Mouse (Mus musculus) liver, embryonic 13.5 days (tissue): ENCODE data around the gene Ctbp2. TPM values are rescaled to one million over a fixed set of nuclear protein-coding genes. Genes with fewer than 3 reads are reported as not detected.

Experiments
- ATAC-seq: fragments of 200-750 bp; cut with Nextera tagmentation; 2 replicates; pipeline ENCODE4 v1.8.0; 2017; ENCODE audit warnings: low read depth, mild to moderate bottlenecking, moderate number of reproducible peaks, moderate library complexity
- DNase-seq: peaks from one replicate; pipeline ENCODE4 v3.0.0; 2022
- H3K27ac ChIP-seq: fragments of 300-500 bp; sonication (generic); 2 replicates; pipeline ENCODE4 v1.5.1; 2015; ENCODE audit warnings: moderate library complexity, mild to moderate bottlenecking, inconsistent platforms
- H3K27me3 ChIP-seq: fragments of 300-500 bp; sonication (generic); 2 replicates; pipeline ENCODE4 v1.6.1; 2015; ENCODE audit warnings: mild to moderate bottlenecking, inconsistent platforms
- H3K36me3 ChIP-seq: fragments of 300-500 bp; sonication (generic); 2 replicates; pipeline ENCODE4 v1.6.1; 2015; ENCODE audit warnings: mild to moderate bottlenecking, inconsistent platforms
- H3K4me1 ChIP-seq: fragments of 300-500 bp; sonication (generic); replicated peaks from 2 replicates; pipeline ENCODE4 v1.6.1; 2015; ENCODE audit warnings: inconsistent platforms
- H3K4me2 ChIP-seq: fragments of 300-500 bp; sonication (generic); 2 replicates; pipeline ENCODE4 v1.6.1; 2015; ENCODE audit warnings: inconsistent platforms, mild to moderate bottlenecking, moderate library complexity
- H3K4me3 ChIP-seq: fragments of 300-500 bp; sonication (generic); replicated peaks from 2 replicates; pipeline ENCODE4 v1.5.1; 2015; ENCODE audit warnings: mild to moderate bottlenecking, inconsistent platforms
- H3K9ac ChIP-seq: fragments of 300-500 bp; sonication (generic); 2 replicates; pipeline ENCODE4 v1.6.1; 2015; ENCODE audit warnings: mild to moderate bottlenecking, inconsistent platforms
- H3K9me3 ChIP-seq: fragments of 300-500 bp; sonication (generic); replicated peaks from 2 replicates; pipeline ENCODE4 v1.6.1; 2016; ENCODE audit warnings: inconsistent platforms
- WGBS: fragments of 180-500 bp; shearing (Covaris S2); methylation state at CpG from one replicate; pipeline ENCODE4 v1.1.7; 2015; ENCODE audit not compliant: insufficient replicate concordance; 5-methylcytosine and 5-hydroxymethylcytosine counted together
- polyA plus RNA-seq: library from polyadenylated mRNA; unstranded; fragments of >200 nt; fragmentation: Nextera tagmentation; extraction: Ambion mirVana; gene quantifications from 2 replicates; pipeline ENCODE4 v1.2.1, GENCODE M21; 2015

The Ctbp2 gene
- polyA plus RNA-seq, 1 experiment from 2014 or later, result 11.4 TPM

- no peak for ATAC-seq
- Histone ChIP-seq H3K9me3 (no peaks in the 10 kb centered on the region), H3K4me2 (no peak overlapping the region), H3K27ac (no peak overlapping the region), H3K27me3 (no peaks in the 10 kb centered on the region), H3K9ac (no peak overlapping the region), H3K4me3 (no peak overlapping the region), H3K4me1 (no peaks in the 10 kb centered on the region), H3K36me3 (no peaks in the 10 kb centered on the region)
- 79% methylated on average over 12 of the region's 12 CpGs for WGBS
- no peak for DNase-seq
Measured at GRCm38 (mm10) chr7:133058496-133059149, 65.5 kb downstream of the Ctbp2 start.

GRCm38 (mm10) chr7:133056924-133057323, 67.2 kb downstream of the Ctbp2 start:
- no peaks in the 10 kb centered on the region for H3K27me3 ChIP-seq
- no peaks in the 10 kb centered on the region for H3K36me3 ChIP-seq
- 73% methylated on average over 8 of the region's 8 CpGs for WGBS
- no peak overlapping the region for H3K4me3 ChIP-seq
- no peak overlapping the region for H3K9ac ChIP-seq
- no peak overlapping the region for H3K27ac ChIP-seq
- no peaks in the 10 kb centered on the region for H3K4me1 ChIP-seq
- DNase-seq (no peak), ATAC-seq (no peak)
- H3K9me3 ChIP-seq, result no peaks in the 10 kb centered on the region
- H3K4me2 ChIP-seq, result no peak overlapping the region

DNA sequence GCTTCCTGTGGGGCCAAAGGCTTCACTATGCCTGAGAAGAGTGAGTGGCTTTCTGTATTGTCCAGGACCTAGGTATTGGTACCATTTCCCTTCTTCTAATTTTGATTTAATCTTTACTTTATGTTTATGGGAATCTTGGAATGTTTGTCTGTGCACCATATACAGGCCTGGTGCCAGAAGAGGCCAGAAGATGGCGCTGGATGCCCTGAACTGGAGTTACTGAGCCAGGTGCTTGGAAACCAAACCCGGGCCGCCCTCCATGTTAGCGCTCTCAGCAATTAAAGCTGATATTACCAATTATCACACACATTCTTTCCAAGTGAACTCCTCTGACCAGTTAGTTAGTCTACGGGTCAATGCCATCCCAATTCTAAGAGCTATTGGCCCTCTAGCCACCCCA, 69.7 kb downstream of the Ctbp2 start:
- H3K27ac ChIP-seq, result no peak overlapping the region
- H3K27me3 ChIP-seq, result no peaks in the 10 kb centered on the region
- WGBS, result 78% methylated on average over 5 of the region's 5 CpGs
- no peak overlapping the region for H3K4me3 ChIP-seq
- no peak for DNase-seq
- H3K9me3 ChIP-seq, result no peaks in the 10 kb centered on the region
- ATAC-seq, result no peak
- no peak overlapping the region for H3K9ac ChIP-seq
- no peak overlapping the region for H3K4me2 ChIP-seq
- no peaks in the 10 kb centered on the region for H3K36me3 ChIP-seq
- no peaks in the 10 kb centered on the region for H3K4me1 ChIP-seq

DNA sequence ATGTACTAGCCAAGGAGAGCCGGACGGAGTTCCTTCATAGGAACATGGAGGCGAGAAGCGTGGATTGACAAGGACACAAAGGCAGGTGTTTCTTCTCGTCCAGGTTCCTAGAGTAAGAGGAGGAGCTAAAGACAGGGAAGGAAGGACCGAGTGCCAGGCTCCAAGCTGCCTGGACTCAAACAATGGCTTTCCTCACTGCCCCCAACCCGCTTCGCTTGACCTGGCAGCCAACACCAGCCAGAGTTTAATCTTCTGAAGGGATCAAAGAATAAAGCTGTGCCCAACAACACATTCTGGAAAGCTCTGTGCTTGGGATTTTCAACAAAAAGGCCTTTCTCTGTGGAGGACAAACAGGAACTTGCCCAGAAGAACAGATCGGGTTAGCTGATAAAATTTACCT, 70.4 kb downstream of the Ctbp2 start:
- no peak overlapping the region for H3K9ac ChIP-seq
- no peak overlapping the region for H3K27ac ChIP-seq
- H3K36me3 ChIP-seq, result no peaks in the 10 kb centered on the region
- H3K4me2 ChIP-seq, result no peak overlapping the region
- peaks cover 5% of the 10 kb centered on the region for H3K4me1 ChIP-seq
- no peak for DNase-seq
- no peak for ATAC-seq
- no peak overlapping the region for H3K4me3 ChIP-seq
- no peaks in the 10 kb centered on the region for H3K9me3 ChIP-seq
- 71% methylated on average over 9 of the region's 9 CpGs for WGBS
- H3K27me3 ChIP-seq, result no peaks in the 10 kb centered on the region

- Histone ChIP-seq H3K9me3 (no peaks in the 10 kb centered on the region), H3K27me3 (no peaks in the 10 kb centered on the region), H3K27ac (peak overlapping the region; percentile 36; the same call in 1 of the 2 replicates), H3K36me3 (no peaks in the 10 kb centered on the region), H3K9ac (no peak overlapping the region), H3K4me1 (peaks cover 13% of the 10 kb centered on the region), H3K4me3 (no peak overlapping the region), H3K4me2 (no peak overlapping the region)
- DNase-seq (no peak), ATAC-seq (no peak)
- WGBS, result 53% methylated on average over 8 of the region's 8 CpGs
Measured at GRCm38 (mm10) chr7:133052819-133053218, 71.3 kb downstream of the Ctbp2 start.

DNA sequence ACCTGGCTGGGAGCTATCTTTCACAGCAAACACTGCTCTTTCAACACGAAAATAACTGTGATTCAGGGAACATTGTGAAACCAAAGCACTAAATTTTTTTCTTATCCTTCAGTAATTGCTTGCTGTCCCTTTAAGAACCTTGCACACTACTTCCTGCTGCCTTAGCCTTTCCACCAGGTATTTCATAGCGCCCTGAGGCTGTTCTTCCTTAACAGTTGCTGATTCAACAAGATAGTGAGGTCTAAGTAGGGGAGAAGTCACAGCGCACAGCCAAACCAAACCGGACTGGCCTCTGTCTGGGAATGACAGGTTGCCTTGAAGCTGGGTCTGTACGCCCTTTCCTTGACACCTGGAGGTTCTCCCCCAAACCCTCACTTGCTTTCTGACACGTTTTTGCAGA, 73.5 kb downstream of the Ctbp2 start:
- 51% methylated on average over 6 of the region's 6 CpGs for WGBS
- no peak overlapping the region for H3K9ac ChIP-seq
- H3K4me1 ChIP-seq, result peaks cover 22% of the 10 kb centered on the region
- ATAC-seq (no peak), DNase-seq (no peak)
- H3K9me3 ChIP-seq, result no peaks in the 10 kb centered on the region
- no peak overlapping the region for H3K4me2 ChIP-seq
- H3K36me3 ChIP-seq, result no peaks in the 10 kb centered on the region
- no peak overlapping the region for H3K27ac ChIP-seq
- H3K27me3 ChIP-seq, result no peaks in the 10 kb centered on the region
- no peak overlapping the region for H3K4me3 ChIP-seq

DNA sequence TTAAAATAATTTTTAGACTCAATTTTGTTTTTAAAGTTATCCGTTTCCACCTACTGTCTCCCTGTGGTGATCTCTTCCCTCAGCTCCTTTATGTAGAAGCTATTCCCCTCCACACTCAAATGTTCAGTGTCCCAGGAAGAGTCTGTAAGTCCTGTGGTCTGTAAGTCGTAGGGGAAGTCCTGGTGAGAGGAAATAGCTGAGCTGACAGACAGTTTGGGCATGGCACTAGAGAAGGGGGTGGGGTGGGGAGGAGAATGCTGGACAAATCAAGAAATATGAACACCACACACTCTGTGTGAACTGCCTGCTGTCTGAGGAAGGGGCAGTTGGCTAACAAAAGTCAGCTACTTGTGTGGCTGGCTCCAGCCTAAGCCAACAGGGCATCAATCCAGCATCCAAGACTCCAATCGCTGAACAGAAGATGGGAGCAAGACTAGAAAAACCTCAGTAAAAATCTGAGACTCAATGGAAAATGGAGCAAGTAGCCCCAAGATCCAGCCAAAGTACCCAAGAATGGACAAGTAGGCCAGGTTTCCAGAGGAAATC, 76.0 kb downstream of the Ctbp2 start:
- DNase-seq, result no peak
- no peak overlapping the region for H3K4me3 ChIP-seq
- no peaks in the 10 kb centered on the region for H3K27me3 ChIP-seq
- H3K4me1 ChIP-seq, result peaks cover 22% of the 10 kb centered on the region
- ATAC-seq, result no peak
- 42% methylated on average over 3 of the region's 3 CpGs for WGBS
- H3K9ac ChIP-seq, result no peak overlapping the region
- H3K36me3 ChIP-seq, result no peaks in the 10 kb centered on the region
- no peaks in the 10 kb centered on the region for H3K9me3 ChIP-seq
- no peak overlapping the region for H3K4me2 ChIP-seq
- peak overlapping the region; percentile 0; the same call in 1 of the 2 replicates for H3K27ac ChIP-seq

- peaks cover 24% of the 10 kb centered on the region for H3K4me1 ChIP-seq
- H3K27me3 ChIP-seq, result no peaks in the 10 kb centered on the region
Measured at GRCm38 (mm10) chr7:133047287-133047686, 76.9 kb downstream of the Ctbp2 start.

DNA sequence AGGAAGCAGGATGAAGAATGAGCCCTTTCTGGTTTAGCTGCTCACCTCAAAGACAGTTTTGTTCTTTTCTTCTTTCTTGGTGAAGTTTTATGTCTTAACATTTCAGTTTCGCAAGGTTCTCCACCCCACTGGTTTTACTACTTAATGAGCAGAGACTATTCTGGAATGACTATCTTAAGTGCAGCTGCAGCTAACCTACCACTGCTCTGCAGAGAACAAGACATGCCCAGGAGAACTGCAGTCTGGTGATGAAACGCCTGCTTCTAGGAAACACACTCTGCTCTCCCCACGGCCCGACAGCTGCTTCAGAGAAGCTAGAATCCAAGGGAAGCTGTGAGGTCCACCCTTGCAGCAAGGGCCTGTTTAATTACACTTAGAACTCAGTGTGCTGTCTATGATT, 79.4 kb downstream of the Ctbp2 start:
- H3K4me3 ChIP-seq, result no peak overlapping the region
- no peak overlapping the region for H3K4me2 ChIP-seq
- no peaks in the 10 kb centered on the region for H3K27me3 ChIP-seq
- H3K27ac ChIP-seq, result no peak overlapping the region
- no peak overlapping the region for H3K9ac ChIP-seq
- no peak for ATAC-seq
- no peaks in the 10 kb centered on the region for H3K9me3 ChIP-seq
- 71% methylated on average over 4 of the region's 4 CpGs for WGBS
- no peak for DNase-seq
- peaks cover 41% of the 10 kb centered on the region for H3K4me1 ChIP-seq
- H3K36me3 ChIP-seq, result no peaks in the 10 kb centered on the region

More at GRCm38 (mm10) chr7:133047287-133047686, 76.9 kb downstream of the Ctbp2 start:
- no peaks in the 10 kb centered on the region for H3K9me3 ChIP-seq
- no peak overlapping the region for H3K9ac ChIP-seq
- DNase-seq (no peak), ATAC-seq (peak; percentile 59; the same call in 1 of the 2 replicates)
- 30% methylated on average over 4 of the region's 4 CpGs for WGBS
- no peak overlapping the region for H3K4me3 ChIP-seq
- no peak overlapping the region for H3K27ac ChIP-seq
- no peak overlapping the region for H3K4me2 ChIP-seq
- no peaks in the 10 kb centered on the region for H3K36me3 ChIP-seq

DNA sequence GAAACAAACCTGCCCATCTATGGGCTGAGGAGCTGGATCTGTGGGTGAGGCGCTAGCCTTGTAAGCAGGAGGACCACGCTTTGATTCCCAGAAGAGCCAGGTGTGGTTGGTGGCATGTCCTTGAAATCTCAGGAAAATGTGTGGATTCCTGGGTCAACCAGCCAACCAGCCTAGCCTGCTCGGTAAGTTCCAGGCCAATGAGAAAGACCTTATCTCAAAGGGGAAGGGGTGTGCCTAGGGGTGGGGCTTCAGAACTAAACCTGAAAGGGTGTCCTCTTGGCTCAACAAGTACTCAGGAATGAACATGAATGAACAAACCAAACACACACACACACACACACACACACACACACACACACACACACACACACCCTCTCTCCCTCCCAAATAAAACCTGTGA, 82.4 kb downstream of the Ctbp2 start:
- H3K9me3 ChIP-seq, result no peaks in the 10 kb centered on the region
- H3K4me3 ChIP-seq, result no peak overlapping the region
- no peak overlapping the region for H3K4me2 ChIP-seq
- H3K27me3 ChIP-seq, result no peaks in the 10 kb centered on the region
- no peak; the same call in 1 of the 2 replicates for ATAC-seq
- H3K9ac ChIP-seq, result no peak overlapping the region
- no peaks in the 10 kb centered on the region for H3K36me3 ChIP-seq
- H3K4me1 ChIP-seq, result peaks cover 29% of the 10 kb centered on the region
- WGBS, result 56% methylated on average over 3 of the region's 3 CpGs
- no peak for DNase-seq
- no peak overlapping the region for H3K27ac ChIP-seq

GRCm38 (mm10) chr7:133040688-133041345, 83.3 kb downstream of the Ctbp2 start:
- H3K9me3 ChIP-seq, result no peaks in the 10 kb centered on the region
- H3K4me1 ChIP-seq, result peaks cover 29% of the 10 kb centered on the region
- H3K36me3 ChIP-seq, result no peaks in the 10 kb centered on the region
- no peaks in the 10 kb centered on the region for H3K27me3 ChIP-seq
- H3K4me2 ChIP-seq, result no peak overlapping the region
- no peak for DNase-seq
- H3K27ac ChIP-seq, result peak overlapping the region; percentile 9; the same call in 1 of the 2 replicates
- H3K4me3 ChIP-seq, result no peak overlapping the region
- no peak overlapping the region for H3K9ac ChIP-seq
- WGBS, result 69% methylated on average over 3 of the region's 3 CpGs
- ATAC-seq, result no peak
